Mouse (Mus musculus): ENCODE measurements around the gene Stap1.

GRCm38 (mm10) chr5:86102176-86102575, 30.6 kb downstream of the Stap1 start:
- TF ChIP-seq CTCF (IDR thresholded peaks at IDR 0.05; ENCODE audit: low read depth) (no peak), EP300 (IDR thresholded peaks at IDR 0.05; ENCODE audit: low read depth) (no peak)

Measured in liver, embryonic 14.5 days (tissue).